Mouse (Mus musculus): ENCODE measurements around the gene Apbb2.

GRCm38 (mm10) chr5:66302873-66303272, 315.7 kb downstream of the Apbb2 start:
- TF ChIP-seq CTCF (IDR thresholded peaks at IDR 0.05; ENCODE audit: control insufficient read depth, insufficient read depth, insufficient replicate concordance, low read depth, low read length) (no peak), POLR2A (IDR thresholded peaks at IDR 0.05; ENCODE audit: control insufficient read depth, low read depth, low read length) (no peak)
